Mouse (Mus musculus) cortical plate, adult 2 months (tissue): ENCODE results near the gene Spint5.

ENCODE experiments used
- CTCF ChIP-seq: fragments of 200-500 bp; IDR thresholded peaks from 2 replicates; pipeline ENCODE4 v1.5.1; 2011; ENCODE audit warnings: mild to moderate bottlenecking, control low read depth, low read length; ENCODE audit not compliant: insufficient read depth; ENCODE audit errors: extremely low read depth
- POLR2A ChIP-seq: fragments of 200-500 bp; IDR thresholded peaks from 2 replicates; pipeline ENCODE4 v1.6.1; 2011; ENCODE audit warnings: mild to moderate bottlenecking, low read length, control low read depth; ENCODE audit not compliant: insufficient read depth; ENCODE audit errors: extremely low read depth

GRCm38 (mm10) chr2:164725895-164726619 is 11.0 kb downstream of the Spint5 start:
- no peak for TF ChIP-seq POLR2A
- TF ChIP-seq CTCF, result peak; percentile 76
